Mouse (Mus musculus) adrenal gland, adult 2 months (tissue): ENCODE data around the gene Sart3. TPM values are rescaled to one million over a fixed set of nuclear protein-coding genes. Genes with fewer than 3 reads are reported as not detected.
A peak's percentile ranks its signal among the peaks of the same experiment; 100 is the strongest.
"Not testable (repeated sequence)": the region's sequence is repeated elsewhere in the genome, so short reads cannot be mapped to it uniquely, and the experiment has no call there.

Experiments used
- DNase-seq: peaks from one replicate; pipeline ENCODE4 v3.0.0; 2021
- long read RNA-seq: library from polyadenylated mRNA; stranded (forward); transcript quantifications from one replicate; pipeline ENCODE4 v2.0.0, GENCODE M21; 2021
- polyA plus RNA-seq: library from polyadenylated mRNA; depleted of rRNA; stranded (reverse); fragments of >200 nt; gene quantifications from 2 replicates; pipeline ENCODE4 v1.2.3, GENCODE M21; 2012; rRNA removed
- total RNA-seq, 2 experiments: library from RNA; stranded (reverse); gene quantifications; 2 replicates each; pipeline ENCODE4 v1.2.3; 2021

The Sart3 gene
- total RNA-seq, result 10 to 100 TPM; 26.3 to 29.8 TPM
- polyA plus RNA-seq, result 12.7 and 16.2 TPM in 2 replicates
- long read RNA-seq, full-length matches to known transcripts, result 19 of 24 reads
- long read RNA-seq, partial matches to known transcripts, result 1 of 24 reads
- long read RNA-seq, other reads (novel, unspliced or antisense), result 4 of 24 reads

DNA sequence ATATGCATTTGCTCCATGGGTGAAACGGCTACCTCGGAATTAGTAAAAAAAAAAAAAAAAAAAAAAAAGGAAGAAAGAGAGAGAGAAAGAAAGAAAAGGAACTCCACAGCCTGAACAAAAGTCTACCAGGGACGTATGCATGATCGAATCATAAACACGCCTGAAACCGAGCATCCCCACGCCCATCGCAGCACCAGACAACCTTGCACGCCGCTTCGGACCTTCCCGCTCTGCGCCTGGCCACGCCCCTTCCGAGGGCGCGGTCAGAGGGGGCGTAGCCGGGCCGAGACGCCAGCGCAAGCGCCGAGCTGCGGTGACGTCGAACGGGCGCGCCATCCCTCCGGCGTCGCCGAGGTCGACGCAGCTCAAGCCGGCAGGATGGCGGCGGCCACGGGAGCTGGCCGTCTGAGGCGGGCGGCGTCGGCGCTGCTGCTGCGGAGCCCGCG lies at the start of gene Sart3, which contains the start of gene Iscu:
Sart3 (minus strand) TSS at position 61 of the 446 bp plus-strand sequence.
Iscu (plus strand) TSS at position 299 of the 446 bp plus-strand sequence.
- peak; percentile 97 for DNase-seq

DNA sequence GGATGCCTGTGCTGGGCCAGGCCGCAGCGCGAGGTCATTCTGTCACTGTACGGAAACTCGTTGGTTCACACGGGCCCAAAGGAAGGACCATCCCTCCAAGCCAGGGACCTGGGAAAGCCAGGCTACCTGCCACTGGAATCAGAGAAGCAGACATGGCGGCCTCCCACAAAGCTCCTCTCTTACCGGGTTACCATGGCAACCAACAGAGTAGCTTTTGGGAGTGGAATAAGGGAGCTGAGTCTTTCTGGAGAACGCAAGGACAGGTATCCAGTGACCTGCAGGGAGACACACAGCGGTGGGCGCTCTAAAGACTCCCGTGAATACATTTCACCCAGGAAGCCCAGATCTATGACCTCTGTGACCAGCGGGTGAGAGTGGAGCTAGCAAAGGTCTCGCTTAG lies 46.3 kb upstream of the Sart3 start:
- DNase-seq, result no peak

DNA sequence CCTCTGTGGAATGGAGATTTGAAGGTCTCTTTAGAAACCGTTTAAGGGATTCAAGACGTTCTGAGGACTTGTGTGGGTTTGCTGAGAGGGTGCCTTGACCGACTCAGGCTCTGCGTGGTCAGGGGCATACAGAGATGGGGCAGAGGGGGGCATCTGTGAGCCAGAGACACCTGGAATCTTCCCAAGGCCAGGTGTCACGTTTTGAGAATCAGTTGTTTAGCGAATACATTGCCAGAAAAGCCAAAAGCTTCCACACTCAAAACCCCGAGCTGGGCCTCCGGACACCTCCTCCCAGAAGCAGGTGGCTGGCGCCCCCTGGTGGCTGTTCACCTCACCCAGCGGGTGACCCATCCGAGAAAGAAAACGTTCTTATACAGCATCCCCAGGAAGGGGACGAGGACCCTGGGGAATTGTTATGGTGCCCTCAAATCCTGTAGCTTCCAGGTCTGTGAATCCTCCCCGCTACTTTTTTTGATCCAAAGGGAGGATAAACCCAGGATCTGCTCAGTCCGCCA lies 43.4 kb upstream of the Sart3 start:
- peak; percentile 80 for DNase-seq

DNA sequence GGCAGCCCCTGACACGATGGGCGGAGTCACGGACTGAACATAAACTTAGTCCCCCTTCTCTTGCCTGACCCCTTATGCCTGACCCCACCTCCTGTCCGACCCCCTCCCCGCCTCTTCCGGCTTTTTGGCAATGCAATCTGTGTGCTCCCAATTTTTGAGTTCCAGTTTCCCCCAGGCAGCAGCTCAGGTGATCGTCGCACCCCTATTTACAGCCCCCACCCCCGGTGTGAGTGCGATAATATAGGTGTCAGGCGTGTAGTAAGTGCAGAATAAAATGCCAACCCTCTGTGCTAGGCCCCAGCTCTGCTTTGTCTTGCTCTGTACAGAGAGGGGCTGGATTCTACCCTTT lies 42.7 kb upstream of the Sart3 start:
- no peak for DNase-seq

DNA sequence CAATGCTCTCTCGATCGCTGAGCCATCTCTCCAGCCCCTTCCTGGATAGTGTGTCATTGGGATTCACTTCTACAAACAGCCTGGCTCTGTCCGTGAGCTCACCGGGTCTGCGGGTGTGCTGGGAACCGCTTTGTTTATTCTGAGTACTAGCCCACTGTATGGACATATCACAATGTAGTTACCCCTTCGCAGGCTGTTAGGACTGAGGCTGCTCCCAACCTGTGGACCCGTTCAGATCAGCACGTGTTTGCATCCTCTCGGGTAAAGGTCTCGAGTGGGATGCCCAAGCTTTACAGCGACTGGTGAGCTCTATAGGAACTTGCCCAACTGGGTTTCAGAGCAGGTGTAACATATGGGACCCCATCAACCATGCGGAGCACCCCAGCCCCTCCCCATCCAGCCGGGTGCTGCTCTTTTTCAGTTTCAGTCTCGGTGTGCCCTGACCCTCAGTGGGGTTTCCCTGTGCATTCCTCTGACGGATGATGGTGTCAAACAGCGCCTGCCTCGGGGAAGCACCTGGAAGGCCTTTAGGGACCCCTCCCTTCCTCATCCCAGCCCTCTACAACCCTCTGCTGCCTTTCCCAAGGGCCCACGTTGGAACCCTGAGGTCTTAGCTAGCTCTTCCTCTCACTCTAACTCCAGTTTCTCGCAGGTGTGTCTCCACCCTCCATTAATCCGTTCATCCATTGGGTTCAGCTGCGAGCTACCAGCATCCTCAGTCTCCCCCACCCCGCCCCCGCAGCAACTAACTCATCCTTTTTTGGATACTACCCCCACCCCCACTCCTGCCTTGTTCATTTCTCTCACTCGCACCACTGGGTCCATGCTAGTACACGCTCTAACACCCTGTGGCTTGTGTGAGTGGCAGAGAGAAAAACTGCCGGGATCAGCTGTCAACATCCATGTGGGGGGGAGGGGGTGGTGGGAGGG lies 42.1 kb upstream of the Sart3 start:
- no peak for DNase-seq

DNA sequence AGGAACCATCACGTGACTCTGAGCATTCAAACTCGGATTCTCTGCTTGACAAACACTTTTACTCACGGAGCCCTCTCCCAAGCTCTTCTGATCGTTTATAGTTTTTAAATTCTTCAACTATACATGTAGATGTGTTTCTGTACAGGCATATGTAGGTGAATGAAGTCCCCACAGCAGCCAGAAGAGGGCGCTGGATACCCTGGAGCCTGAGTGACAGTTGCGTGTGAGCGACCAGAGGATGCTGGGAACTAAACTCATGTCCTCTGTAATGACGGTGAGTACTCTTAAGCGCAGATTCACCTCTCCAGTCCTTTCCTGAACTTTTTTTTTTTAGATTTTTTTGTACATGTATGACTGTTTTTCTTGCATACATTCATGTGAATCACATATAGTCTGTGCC lies 41.3 kb upstream of the Sart3 start:
- no peak for DNase-seq

DNA sequence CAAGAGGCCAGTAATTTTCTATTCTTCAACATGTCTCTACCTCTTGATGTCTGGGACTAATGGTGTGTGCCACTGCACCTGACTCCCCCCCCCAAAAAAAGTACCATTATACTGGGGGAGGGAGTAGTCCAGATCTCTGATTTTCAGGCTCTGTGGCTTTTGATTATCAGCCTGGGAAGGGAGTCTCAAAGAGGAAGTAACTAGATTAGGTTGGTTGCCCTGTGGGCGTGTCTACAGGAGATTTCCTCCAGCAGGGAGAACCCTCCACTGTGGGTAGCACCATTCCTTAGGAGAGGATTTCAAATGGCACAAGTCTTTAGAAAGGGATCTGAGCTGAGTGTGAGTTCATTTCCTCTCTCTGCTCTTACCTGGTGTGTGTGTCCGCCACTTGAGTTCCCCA lies 40.3 kb upstream of the Sart3 start:
- no peak for DNase-seq

DNA sequence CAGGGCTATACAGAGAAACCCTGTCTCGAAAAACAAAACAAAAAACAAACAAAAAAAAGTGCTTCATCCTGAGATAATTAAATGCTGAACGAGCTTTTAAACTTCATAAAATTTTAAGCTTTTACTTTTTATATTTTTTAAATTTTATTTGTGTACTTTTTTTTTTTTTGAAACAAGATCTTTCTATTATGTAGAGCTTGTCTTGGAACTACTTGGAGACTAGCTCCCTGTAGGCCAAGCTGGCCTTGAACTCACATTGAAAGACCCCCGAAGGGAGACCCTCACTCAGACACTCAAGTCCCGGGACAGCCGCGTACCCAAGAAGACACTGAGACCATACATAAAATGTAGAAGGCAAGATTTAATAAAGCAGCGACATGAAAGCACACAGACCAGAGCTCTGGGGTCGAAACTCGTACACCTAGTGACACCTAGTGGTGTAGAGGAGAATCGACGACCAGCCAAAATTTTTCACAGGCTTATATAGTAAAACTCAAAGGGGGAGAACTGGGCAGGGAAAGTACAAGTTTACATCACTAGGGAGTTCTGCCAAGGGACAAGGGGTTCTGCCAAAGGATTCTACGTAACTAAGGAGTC lies 39.6 kb upstream of the Sart3 start:
- not testable (repeated sequence) for DNase-seq

DNA sequence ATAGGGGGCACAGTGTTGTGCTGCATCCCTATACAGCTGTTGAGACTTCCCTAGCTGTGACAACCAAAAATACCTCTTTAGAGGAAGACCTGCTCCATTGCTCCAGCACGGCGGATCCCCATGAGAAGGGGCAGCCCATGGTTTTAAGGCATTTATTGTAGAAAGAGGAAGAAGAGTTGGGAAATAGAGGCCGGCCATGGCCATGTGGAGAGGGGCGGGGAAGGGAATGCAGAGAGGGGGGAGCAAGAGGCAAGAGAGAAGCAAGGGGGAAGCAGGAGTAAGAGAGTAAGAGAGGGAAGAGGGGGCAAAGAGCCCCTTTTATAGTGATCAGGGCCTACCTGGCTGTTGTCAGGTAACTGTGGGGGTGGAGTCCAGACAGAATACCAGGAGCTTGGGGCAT lies 37.8 kb upstream of the Sart3 start:
- DNase-seq, result no peak

DNA sequence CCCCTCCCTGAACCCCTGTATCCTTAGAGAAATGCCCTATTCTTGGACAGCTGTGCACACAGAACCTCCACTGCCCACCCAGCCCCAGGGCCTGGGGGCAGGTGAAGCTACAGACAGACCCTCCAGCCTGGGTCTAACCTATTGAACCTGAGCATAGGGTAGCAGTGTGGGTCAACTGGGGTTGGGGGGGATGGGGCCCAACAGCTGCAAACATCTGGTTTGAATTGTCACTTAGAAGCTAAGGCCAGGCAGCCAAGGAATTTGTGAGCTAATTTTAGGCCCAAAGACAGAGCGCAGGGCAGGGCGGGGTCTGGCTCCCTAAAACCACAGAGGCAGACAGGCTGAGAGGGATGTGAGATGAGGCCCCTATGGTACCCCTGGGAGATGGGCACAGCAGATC lies 35.9 kb upstream of the Sart3 start:
- no peak for DNase-seq

DNA sequence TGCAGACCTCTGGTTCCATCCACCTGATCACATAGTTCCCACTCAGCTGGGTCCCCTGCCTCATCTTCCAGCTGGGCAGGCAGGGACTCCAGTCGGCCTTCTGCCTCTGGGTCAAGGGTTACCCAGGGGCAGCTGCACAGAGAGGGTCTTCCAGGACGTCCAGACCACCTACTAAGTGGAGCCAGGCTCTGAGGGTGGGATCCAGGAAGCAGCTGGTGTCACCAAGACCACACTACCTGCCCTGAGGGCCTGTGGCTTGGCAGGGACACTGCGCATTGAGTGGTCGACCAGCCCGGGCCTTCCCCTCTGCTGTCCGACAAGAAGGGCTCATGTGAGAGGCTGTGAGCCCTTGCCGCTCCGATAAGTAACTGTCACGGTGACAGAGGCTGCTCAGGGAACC lies 35.4 kb upstream of the Sart3 start:
- no peak for DNase-seq

DNA sequence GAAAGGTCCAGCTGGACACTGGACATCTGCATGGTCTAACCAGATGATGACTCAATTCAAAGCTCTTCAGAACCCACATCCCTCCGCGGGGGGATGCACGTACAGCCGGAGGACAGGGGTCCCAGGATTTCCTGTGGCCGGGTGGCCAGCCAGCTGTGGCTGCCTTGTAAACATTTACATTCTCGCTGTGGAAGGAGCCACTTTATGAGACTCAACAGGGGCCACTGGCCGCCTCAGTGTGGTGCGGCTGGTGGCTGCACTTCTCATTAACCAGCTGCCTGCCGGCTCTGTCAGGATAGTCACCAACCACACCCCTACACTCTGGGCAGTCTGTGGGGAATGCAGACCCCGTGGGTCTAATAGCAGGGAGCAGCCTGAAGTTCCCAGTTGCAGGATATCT lies 34.1 kb upstream of the Sart3 start:
- DNase-seq, result no peak

DNA sequence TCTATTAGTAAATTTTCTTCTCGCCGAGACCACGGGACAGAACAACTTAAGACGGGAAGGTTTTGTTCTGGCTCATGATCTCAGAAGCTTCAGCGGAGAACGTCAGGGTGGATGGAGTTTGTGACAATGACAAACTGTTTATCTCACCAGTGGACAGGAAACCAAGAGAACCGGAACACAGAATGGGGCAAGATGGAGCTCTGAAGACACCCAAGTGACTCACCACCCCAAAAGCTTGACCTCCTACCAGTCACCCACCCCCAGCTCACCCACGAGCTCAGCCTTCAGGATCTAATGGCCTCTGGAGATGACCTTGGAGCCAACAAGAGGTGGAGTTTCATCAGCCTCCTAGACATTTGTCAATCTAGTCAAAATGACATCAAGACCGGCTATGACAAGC lies 33.0 kb upstream of the Sart3 start:
- DNase-seq, result no peak

DNA sequence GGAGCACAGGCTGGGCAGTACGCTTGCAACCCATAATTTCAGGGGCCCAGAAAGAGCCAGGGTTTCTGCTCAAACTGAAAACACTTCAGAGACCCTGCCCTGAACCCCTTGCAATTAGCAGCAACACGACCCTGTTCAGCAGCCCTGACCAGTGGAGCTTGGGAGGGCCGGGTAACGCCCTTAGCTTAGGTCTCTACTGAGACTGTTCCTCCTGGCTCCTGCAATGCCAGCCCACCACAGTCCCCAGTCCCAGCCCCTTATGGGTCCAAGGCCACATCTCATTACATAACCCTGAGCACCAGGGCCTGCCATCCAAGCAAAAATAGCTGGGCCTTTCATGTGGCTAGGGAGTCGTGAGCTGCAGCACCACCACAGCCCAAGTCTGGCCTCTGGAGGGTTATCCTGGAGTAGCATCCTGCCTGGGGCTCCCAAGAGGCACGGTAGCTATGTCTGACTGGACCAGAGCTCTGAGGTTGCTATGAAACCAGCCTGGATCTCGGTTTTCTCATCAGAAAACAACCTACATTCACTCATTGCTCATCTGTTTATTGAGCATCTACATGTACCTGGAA lies 32.2 kb upstream of the Sart3 start:
- no peak for DNase-seq

DNA sequence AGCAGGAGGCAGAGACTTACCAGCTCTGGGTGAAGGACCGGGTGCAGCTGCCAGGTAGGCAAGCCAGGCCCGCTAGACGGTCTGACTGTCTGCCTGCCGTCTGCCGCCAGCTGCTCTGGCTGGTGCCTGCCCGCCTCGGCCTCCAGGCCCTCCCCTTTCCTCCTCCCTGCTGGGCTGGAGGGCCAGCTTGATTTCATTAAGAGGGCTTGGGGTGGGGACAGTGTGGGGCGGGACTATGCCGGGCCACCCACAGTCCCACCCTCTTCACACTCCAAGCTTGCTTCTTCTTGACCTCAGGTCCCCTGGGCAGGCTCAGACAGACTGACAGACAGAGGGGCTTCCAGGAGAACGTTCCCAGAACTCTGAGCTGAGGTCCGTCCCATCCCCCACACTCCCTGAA lies 28.0 kb upstream of the Sart3 start, which contains the start of gene Tmem119:
Tmem119 (minus strand) TSS at position 237 of the 400 bp plus-strand sequence.
- DNase-seq, result peak; percentile 64

DNA sequence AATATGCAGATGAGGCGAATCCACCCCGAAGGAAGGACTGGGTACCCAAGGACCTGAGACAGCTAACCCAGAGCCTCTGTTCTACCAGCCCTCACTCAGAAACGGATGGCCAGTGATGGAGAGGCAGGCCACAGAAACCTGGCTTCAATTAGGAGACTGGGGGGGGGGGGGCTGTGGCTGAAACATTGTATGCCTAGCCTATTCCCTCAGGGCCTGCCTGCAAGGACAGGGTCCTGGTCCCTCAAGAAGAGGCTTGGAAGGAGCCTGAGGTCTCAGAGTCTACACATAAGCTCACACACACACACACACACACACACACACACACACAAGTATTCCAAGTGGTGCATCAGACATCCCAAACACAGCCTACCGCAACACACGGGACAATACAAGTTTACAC lies 27.4 kb upstream of the Sart3 start:
- no peak for DNase-seq

DNA sequence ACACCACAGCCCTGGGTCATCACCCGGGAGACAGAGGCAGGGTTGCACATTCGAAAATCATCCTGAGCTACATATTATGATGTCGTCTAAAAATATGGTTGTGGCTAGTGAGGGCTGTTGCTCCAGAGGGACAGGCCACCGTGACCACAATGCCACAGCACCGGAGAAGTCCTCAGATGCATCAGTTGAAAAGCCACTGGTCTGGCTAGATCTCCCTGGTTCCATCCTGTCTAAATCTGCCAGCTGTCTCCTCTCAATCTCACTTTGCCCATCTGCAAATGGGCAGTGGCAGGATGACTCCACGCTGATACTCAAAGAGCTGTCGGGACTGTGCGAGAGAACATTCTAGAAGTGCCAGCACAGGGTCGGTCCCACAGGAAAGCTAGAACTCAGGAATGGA lies 26.2 kb upstream of the Sart3 start:
- DNase-seq, result no peak

DNA sequence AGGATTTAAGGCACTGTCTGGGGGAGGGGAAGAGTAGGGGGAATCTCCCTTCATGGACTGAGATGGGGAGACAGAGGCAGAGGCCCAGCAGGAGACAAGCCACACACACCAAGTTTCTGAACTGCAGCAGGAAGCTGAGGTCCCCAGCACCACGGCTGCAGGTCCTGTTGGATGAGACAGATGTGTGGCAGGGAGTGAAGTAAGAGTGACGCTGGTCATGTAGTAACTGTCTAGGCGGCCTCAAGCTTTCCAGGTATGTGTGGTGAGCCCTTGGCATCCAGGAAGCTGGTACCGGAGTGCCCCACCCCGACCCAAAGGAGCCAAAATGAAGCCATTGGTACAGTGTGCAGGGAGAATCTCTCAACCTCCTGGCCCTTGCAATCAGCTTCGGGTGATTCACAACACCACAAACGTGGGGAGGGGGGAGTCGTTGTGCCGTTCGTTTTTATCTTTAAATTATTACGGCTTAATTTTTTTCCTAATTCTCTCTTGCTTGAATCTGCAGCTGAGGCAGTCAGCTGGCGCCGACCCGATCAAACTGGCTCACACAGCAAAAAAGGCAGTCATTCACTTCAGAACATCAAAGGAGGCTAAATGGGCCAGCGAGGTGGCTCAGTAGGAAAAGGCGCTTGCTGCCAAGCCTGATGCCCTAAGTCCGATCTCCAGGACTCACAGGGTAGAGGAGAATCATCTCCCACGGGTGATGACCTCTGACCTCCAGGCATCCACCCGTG lies 25.0 kb upstream of the Sart3 start:
- DNase-seq, result no peak

DNA sequence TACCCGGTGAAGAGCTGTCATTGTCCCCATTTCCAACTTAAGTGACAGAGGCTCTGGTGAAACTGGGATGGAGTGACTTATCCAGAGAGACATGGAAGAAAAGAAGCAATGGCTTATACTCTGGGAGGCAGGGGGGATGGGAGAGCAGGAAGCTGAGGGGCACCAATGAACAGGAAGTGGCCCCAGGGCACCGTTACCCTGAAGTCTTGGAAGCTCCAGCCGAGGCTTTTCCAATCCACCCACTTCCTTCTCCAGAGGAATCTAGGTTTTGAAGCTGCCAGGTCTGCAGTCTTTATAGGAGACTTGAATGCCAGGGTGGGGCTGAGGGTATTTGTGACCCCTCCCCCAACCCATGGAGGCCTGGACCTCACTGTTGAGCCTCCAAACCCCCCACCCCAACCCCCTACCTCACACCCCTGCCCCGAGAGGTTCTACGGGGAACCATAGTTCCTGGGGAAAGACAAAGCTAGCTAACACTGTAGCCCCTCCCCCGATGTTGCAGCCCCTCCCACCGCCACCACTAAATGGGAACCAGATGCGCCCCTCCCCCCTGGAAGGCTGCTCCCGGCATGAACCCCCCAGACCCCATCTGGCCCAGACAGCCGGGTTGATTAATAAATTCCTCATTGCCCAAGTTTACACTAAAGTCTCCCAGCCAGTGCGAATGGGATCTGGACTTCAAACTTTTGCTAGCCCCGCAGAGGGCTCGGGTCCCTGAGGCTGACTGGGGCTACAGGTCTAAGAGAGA lies 24.3 kb upstream of the Sart3 start:
- no peak for DNase-seq

DNA sequence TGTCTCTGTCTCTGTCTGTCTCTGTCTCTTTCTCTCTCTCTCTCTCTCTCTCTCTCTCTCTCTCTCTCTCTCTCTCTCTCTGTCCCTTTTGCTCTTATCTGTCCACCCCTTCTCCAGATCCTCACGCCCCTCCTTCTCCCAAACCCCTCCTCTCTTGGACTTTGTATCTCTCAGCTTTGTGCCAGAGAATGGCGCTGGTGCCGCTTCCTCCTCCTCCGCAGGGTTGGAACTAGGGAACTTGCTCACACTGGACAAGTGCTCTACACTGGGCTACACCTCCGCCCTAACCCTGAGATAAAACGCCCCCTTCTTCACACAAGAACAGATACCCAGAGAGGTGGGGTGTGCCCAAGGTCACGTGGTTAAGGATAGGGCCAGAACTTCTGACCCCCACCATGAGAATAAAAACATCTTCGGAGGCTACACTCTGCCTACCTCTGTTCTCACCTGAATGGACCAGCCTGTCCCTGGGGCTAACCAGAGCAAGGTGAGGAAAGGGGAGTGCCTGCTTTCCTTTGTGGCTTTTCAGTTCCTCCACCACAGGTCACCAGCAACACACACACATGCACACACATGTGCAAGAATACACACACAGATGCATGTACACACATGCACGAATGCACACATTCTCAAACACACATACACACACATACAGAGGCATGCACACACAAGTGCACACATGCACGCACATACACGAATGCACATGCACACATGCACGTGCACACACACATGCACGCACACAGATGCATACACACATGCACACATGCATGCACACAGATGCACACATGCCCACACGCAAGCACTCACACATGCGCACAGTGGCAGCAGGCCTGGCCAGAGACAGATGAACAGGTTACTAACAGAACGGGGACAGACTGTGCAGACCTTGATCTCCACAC lies 19.1 kb upstream of the Sart3 start:
- no peak for DNase-seq
